ENCODE assay signal across 7 mouse cellular contexts in genomic region chr12:35192426-35192769, GRCm38 (mm10).
DNase-seq lines count a peak whose midpoint lies in the region; ATAC-seq and TF ChIP-seq lines count a peak whose summit lies in the region.

No protein-coding gene starts in this region.

- TF ChIP-seq CTCF in kidney, postnatal 0 days (IDR thresholded peaks at IDR 0.05; ENCODE audit: low read depth) = no peak

- no peaks in the 10 kb centered on the region for H3K4me1 ChIP-seq in kidney, postnatal 0 days (replicated peaks; ENCODE audit: insufficient read depth, low read length)
- no peaks in the 10 kb centered on the region for H3K4me1 ChIP-seq in forebrain, embryonic 12.5 days
- no peaks in the 10 kb centered on the region for H3K4me1 ChIP-seq in limb, embryonic 11.5 days (ENCODE audit: control insufficient read depth, insufficient read depth, low read length)
- H3K4me1 ChIP-seq in stomach, embryonic 14.5 days (ENCODE audit: control insufficient read depth, insufficient read depth, low read length) = no peaks in the 10 kb centered on the region

- ATAC-seq in kidney, postnatal 0 days (replicated peaks; ENCODE audit: low FRiP score, low read depth) = peak; percentile 58; the same call in 1 of the 2 replicates
- ATAC-seq in forebrain, embryonic 12.5 days (ENCODE audit: low FRiP score) = peak; percentile 82
- peak; percentile 48; the same call in 1 of the 2 replicates for ATAC-seq in limb, embryonic 11.5 days (ENCODE audit: insufficient number of reproducible peaks, low FRiP score, low TSS enrichment, low read depth)
- ATAC-seq in stomach, embryonic 14.5 days (ENCODE audit: insufficient number of reproducible peaks, insufficient read depth, low FRiP score, low read depth) = peak; percentile 65

- no peak for DNase-seq in kidney, postnatal 0 days (ENCODE audit: low spot score)
- DNase-seq in kidney, adult 9 months = no peak
- DNase-seq in limb, embryonic 11.5 days (ENCODE audit: low spot score) = no peak
- no peak for DNase-seq in left cerebral cortex, adult 9 months (ENCODE audit: low spot score in 2 of 2)
- DNase-seq in adrenal gland, postnatal 25 days = no peak

- H3K27me3 ChIP-seq in kidney, postnatal 0 days (ENCODE audit: insufficient read depth, low read length) = no peaks in the 10 kb centered on the region
- H3K27me3 ChIP-seq in forebrain, embryonic 12.5 days = no peaks in the 10 kb centered on the region
- no peaks in the 10 kb centered on the region for H3K27me3 ChIP-seq in limb, embryonic 11.5 days (ENCODE audit: control insufficient read depth, insufficient read depth, low read length)
- H3K27me3 ChIP-seq in stomach, embryonic 14.5 days (ENCODE audit: control insufficient read depth, insufficient read depth, low read length) = no peaks in the 10 kb centered on the region

- no peaks in the 10 kb centered on the region for H3K9me3 ChIP-seq in kidney, postnatal 0 days (replicated peaks; ENCODE audit: low read length)
- H3K9me3 ChIP-seq in forebrain, embryonic 12.5 days = no peaks in the 10 kb centered on the region
- no peaks in the 10 kb centered on the region; the same call in 1 of the 2 replicates for H3K9me3 ChIP-seq in limb, embryonic 11.5 days (ENCODE audit: control insufficient read depth, low read length)
- no peaks in the 10 kb centered on the region for H3K9me3 ChIP-seq in stomach, embryonic 14.5 days (ENCODE audit: control insufficient read depth, low read depth, low read length)

- WGBS in kidney, postnatal 0 days = 17% methylated on average over 2 of the region's 2 CpGs
- 25% methylated on average over 2 of the region's 2 CpGs for WGBS in forebrain, embryonic 12.5 days
- WGBS in limb, embryonic 11.5 days = 25% methylated on average over 2 of the region's 2 CpGs
- 16% methylated on average over 2 of the region's 2 CpGs for WGBS in stomach, embryonic 14.5 days

- H3K4me2 ChIP-seq in kidney, postnatal 0 days (ENCODE audit: low read length) = peak overlapping the region; percentile 43
- peak overlapping the region; percentile 53 for H3K4me2 ChIP-seq in forebrain, embryonic 12.5 days
- peak overlapping the region; percentile 31; the same call in 1 of the 2 replicates for H3K4me2 ChIP-seq in limb, embryonic 11.5 days (ENCODE audit: low read depth, severe bottlenecking)
- H3K4me2 ChIP-seq in stomach, embryonic 14.5 days (replicated peaks; ENCODE audit: low read depth, low read length) = no peak overlapping the region; the same call in 1 of the 2 replicates

- H3K4me3 ChIP-seq in kidney, postnatal 0 days (replicated peaks; ENCODE audit: low read depth, low read length) = no peak overlapping the region
- peak overlapping the region; percentile 27 for H3K4me3 ChIP-seq in forebrain, embryonic 12.5 days (replicated peaks)
- H3K4me3 ChIP-seq in limb, embryonic 11.5 days (ENCODE audit: low read depth, low read length) = no peak overlapping the region
- H3K4me3 ChIP-seq in stomach, embryonic 14.5 days (ENCODE audit: low read depth, low read length) = no peak overlapping the region

- no peak overlapping the region for H3K9ac ChIP-seq in kidney, postnatal 0 days (ENCODE audit: low read depth, low read length)
- H3K9ac ChIP-seq in forebrain, embryonic 12.5 days = no peak overlapping the region
- no peak overlapping the region for H3K9ac ChIP-seq in limb, embryonic 11.5 days (ENCODE audit: low read length)
- no peak overlapping the region for H3K9ac ChIP-seq in stomach, embryonic 14.5 days (replicated peaks; ENCODE audit: low read depth, low read length)

- H3K27ac ChIP-seq in kidney, postnatal 0 days = no peak overlapping the region
- no peak overlapping the region for H3K27ac ChIP-seq in forebrain, embryonic 12.5 days
- no peak overlapping the region for H3K27ac ChIP-seq in limb, embryonic 11.5 days (replicated peaks; ENCODE audit: low read depth, low read length)
- H3K27ac ChIP-seq in stomach, embryonic 14.5 days (ENCODE audit: low read length) = no peak overlapping the region

- no peaks in the 10 kb centered on the region for H3K36me3 ChIP-seq in kidney, postnatal 0 days (ENCODE audit: insufficient read depth, low read length)
- no peaks in the 10 kb centered on the region for H3K36me3 ChIP-seq in forebrain, embryonic 12.5 days (replicated peaks)
- H3K36me3 ChIP-seq in limb, embryonic 11.5 days (ENCODE audit: control insufficient read depth, insufficient read depth, low read length) = no peaks in the 10 kb centered on the region
- no peaks in the 10 kb centered on the region for H3K36me3 ChIP-seq in stomach, embryonic 14.5 days (ENCODE audit: control insufficient read depth, insufficient read depth, low read length)
